Mouse (Mus musculus): Measurements from ENCODE around the gene Irf1. TPM values are rescaled to one million over a fixed set of nuclear protein-coding genes. Genes with fewer than 3 reads are reported as not detected.

The Irf1 gene
- polyA plus RNA-seq, 1 experiment from 2014 or later: 8.4 TPM

- Histone ChIP-seq H3K9ac (ENCODE audit: low read depth, low read length) (no peak overlapping the region), H3K36me3 (ENCODE audit: control insufficient read depth, insufficient read depth, low read length) (no peaks in the 10 kb centered on the region), H3K27me3 (replicated peaks; ENCODE audit: control insufficient read depth, insufficient read depth, low read length) (no peaks in the 10 kb centered on the region), H3K9me3 (ENCODE audit: control insufficient read depth, low read length) (no peaks in the 10 kb centered on the region), H3K4me1 (replicated peaks; ENCODE audit: control insufficient read depth, insufficient read depth, low read length) (0 out of 2 replicates have a peak, but pooled peaks cover 3% of the 10 kb centered on the region), H3K27ac (ENCODE audit: low read depth, low read length) (no peak overlapping the region), H3K4me2 (no peak overlapping the region), H3K4me3 (ENCODE audit: low read depth, low read length) (no peak overlapping the region)
- DNase-seq (ENCODE audit: low spot score) (no peak), ATAC-seq (replicated peaks; ENCODE audit: low FRiP score) (no peak)
- WGBS: 84% methylated on average over 16 of the region's 16 CpGs
Observed at GRCm38 (mm10) chr11:53813001-53813868, 43.4 kb downstream of the Irf1 start.

- ATAC-seq (replicated peaks; ENCODE audit: low FRiP score) (no peak), DNase-seq (ENCODE audit: low spot score) (no peak)
- no peaks in the 10 kb centered on the region for H3K27me3 ChIP-seq (replicated peaks; ENCODE audit: control insufficient read depth, insufficient read depth, low read length)
- no peak overlapping the region for H3K4me3 ChIP-seq (ENCODE audit: low read depth, low read length)
- 61% methylated on average over 3 of the region's 3 CpGs for WGBS
- no peak overlapping the region for H3K9ac ChIP-seq (ENCODE audit: low read depth, low read length)
- no peaks in the 10 kb centered on the region for H3K36me3 ChIP-seq (ENCODE audit: control insufficient read depth, insufficient read depth, low read length)
- H3K9me3 ChIP-seq (ENCODE audit: control insufficient read depth, low read length): no peaks in the 10 kb centered on the region
- no peak overlapping the region for H3K27ac ChIP-seq (ENCODE audit: low read depth, low read length)
- H3K4me1 ChIP-seq (replicated peaks; ENCODE audit: control insufficient read depth, insufficient read depth, low read length): no peaks in the 10 kb centered on the region
- no peak overlapping the region for H3K4me2 ChIP-seq
Observed at GRCm38 (mm10) chr11:53814810-53815209, 45.0 kb downstream of the Irf1 start.

- DNase-seq (ENCODE audit: low spot score): no peak
- H3K27me3 ChIP-seq (replicated peaks; ENCODE audit: control insufficient read depth, insufficient read depth, low read length): no peaks in the 10 kb centered on the region
- H3K4me3 ChIP-seq (ENCODE audit: low read depth, low read length): no peak overlapping the region
- no peak for ATAC-seq (replicated peaks; ENCODE audit: low FRiP score)
- H3K4me1 ChIP-seq (replicated peaks; ENCODE audit: control insufficient read depth, insufficient read depth, low read length): no peaks in the 10 kb centered on the region
- no peak overlapping the region for H3K9ac ChIP-seq (ENCODE audit: low read depth, low read length)
- no peak overlapping the region for H3K27ac ChIP-seq (ENCODE audit: low read depth, low read length)
- 76% methylated on average over 5 of the region's 5 CpGs for WGBS
- no peaks in the 10 kb centered on the region for H3K9me3 ChIP-seq (ENCODE audit: control insufficient read depth, low read length)
- no peaks in the 10 kb centered on the region for H3K36me3 ChIP-seq (ENCODE audit: control insufficient read depth, insufficient read depth, low read length)
- no peak overlapping the region for H3K4me2 ChIP-seq
Observed at GRCm38 (mm10) chr11:53816841-53817375, 47.1 kb downstream of the Irf1 start.

- H3K9ac ChIP-seq (ENCODE audit: low read depth, low read length): no peak overlapping the region
- no peaks in the 10 kb centered on the region for H3K27me3 ChIP-seq (replicated peaks; ENCODE audit: control insufficient read depth, insufficient read depth, low read length)
- H3K4me1 ChIP-seq (replicated peaks; ENCODE audit: control insufficient read depth, insufficient read depth, low read length): no peaks in the 10 kb centered on the region
- no peak overlapping the region for H3K27ac ChIP-seq (ENCODE audit: low read depth, low read length)
- 64% methylated on average over 6 of the region's 6 CpGs for WGBS
- no peak overlapping the region for H3K4me3 ChIP-seq (ENCODE audit: low read depth, low read length)
- DNase-seq (ENCODE audit: low spot score): no peak
- ATAC-seq (replicated peaks; ENCODE audit: low FRiP score): no peak
- H3K9me3 ChIP-seq (ENCODE audit: control insufficient read depth, low read length): no peaks in the 10 kb centered on the region
- no peak overlapping the region for H3K4me2 ChIP-seq
- H3K36me3 ChIP-seq (ENCODE audit: control insufficient read depth, insufficient read depth, low read length): no peaks in the 10 kb centered on the region
Observed at GRCm38 (mm10) chr11:53818794-53819193, 49.0 kb downstream of the Irf1 start.

GRCm38 (mm10) chr11:53819511-53819910 lies 49.7 kb downstream of the Irf1 start:
- Histone ChIP-seq H3K9ac (ENCODE audit: low read depth, low read length) (no peak overlapping the region), H3K4me1 (replicated peaks; ENCODE audit: control insufficient read depth, insufficient read depth, low read length) (no peaks in the 10 kb centered on the region), H3K36me3 (ENCODE audit: control insufficient read depth, insufficient read depth, low read length) (no peaks in the 10 kb centered on the region), H3K4me2 (no peak overlapping the region), H3K27ac (ENCODE audit: low read depth, low read length) (no peak overlapping the region), H3K27me3 (replicated peaks; ENCODE audit: control insufficient read depth, insufficient read depth, low read length) (no peaks in the 10 kb centered on the region), H3K9me3 (ENCODE audit: control insufficient read depth, low read length) (no peaks in the 10 kb centered on the region), H3K4me3 (ENCODE audit: low read depth, low read length) (no peak overlapping the region)
- 89% methylated on average over 6 of the region's 6 CpGs for WGBS
- DNase-seq (ENCODE audit: low spot score) (no peak), ATAC-seq (replicated peaks; ENCODE audit: low FRiP score) (no peak)

- no peak overlapping the region for H3K27ac ChIP-seq (ENCODE audit: low read depth, low read length)
- no peak overlapping the region for H3K4me2 ChIP-seq
- no peak for ATAC-seq (replicated peaks; ENCODE audit: low FRiP score)
- no peak overlapping the region for H3K9ac ChIP-seq (ENCODE audit: low read depth, low read length)
- H3K4me1 ChIP-seq (replicated peaks; ENCODE audit: control insufficient read depth, insufficient read depth, low read length): no peaks in the 10 kb centered on the region
- DNase-seq (ENCODE audit: low spot score): no peak
- no peaks in the 10 kb centered on the region for H3K9me3 ChIP-seq (ENCODE audit: control insufficient read depth, low read length)
- no peaks in the 10 kb centered on the region for H3K36me3 ChIP-seq (ENCODE audit: control insufficient read depth, insufficient read depth, low read length)
- no peaks in the 10 kb centered on the region for H3K27me3 ChIP-seq (replicated peaks; ENCODE audit: control insufficient read depth, insufficient read depth, low read length)
- WGBS: 66% methylated on average over 13 of the region's 13 CpGs
- no peak overlapping the region for H3K4me3 ChIP-seq (ENCODE audit: low read depth, low read length)
Observed at GRCm38 (mm10) chr11:53820516-53821170, 50.8 kb downstream of the Irf1 start.

GRCm38 (mm10) chr11:53821230-53821944 lies 51.6 kb downstream of the Irf1 start:
- Histone ChIP-seq H3K4me3 (ENCODE audit: low read depth, low read length) (no peak overlapping the region), H3K27me3 (replicated peaks; ENCODE audit: control insufficient read depth, insufficient read depth, low read length) (no peaks in the 10 kb centered on the region), H3K27ac (ENCODE audit: low read depth, low read length) (no peak overlapping the region), H3K9me3 (ENCODE audit: control insufficient read depth, low read length) (no peaks in the 10 kb centered on the region), H3K4me1 (replicated peaks; ENCODE audit: control insufficient read depth, insufficient read depth, low read length) (no peaks in the 10 kb centered on the region), H3K4me2 (no peak overlapping the region), H3K9ac (ENCODE audit: low read depth, low read length) (no peak overlapping the region), H3K36me3 (ENCODE audit: control insufficient read depth, insufficient read depth, low read length) (no peaks in the 10 kb centered on the region)
- no peak for DNase-seq (ENCODE audit: low spot score)
- no peak for ATAC-seq (replicated peaks; ENCODE audit: low FRiP score)
- 82% methylated on average over 11 of the region's 11 CpGs for WGBS

- Histone ChIP-seq H3K9me3 (ENCODE audit: control insufficient read depth, low read length) (no peaks in the 10 kb centered on the region), H3K4me1 (replicated peaks; ENCODE audit: control insufficient read depth, insufficient read depth, low read length) (no peaks in the 10 kb centered on the region), H3K4me3 (ENCODE audit: low read depth, low read length) (no peak overlapping the region), H3K36me3 (ENCODE audit: control insufficient read depth, insufficient read depth, low read length) (no peaks in the 10 kb centered on the region), H3K4me2 (no peak overlapping the region), H3K27me3 (replicated peaks; ENCODE audit: control insufficient read depth, insufficient read depth, low read length) (no peaks in the 10 kb centered on the region), H3K27ac (ENCODE audit: low read depth, low read length) (no peak overlapping the region), H3K9ac (ENCODE audit: low read depth, low read length) (no peak overlapping the region)
- 90% methylated on average over 3 of the region's 3 CpGs for WGBS
- DNase-seq (ENCODE audit: low spot score) (no peak), ATAC-seq (replicated peaks; ENCODE audit: low FRiP score) (no peak)
Observed at GRCm38 (mm10) chr11:53821945-53822338, 52.1 kb downstream of the Irf1 start.
